Mouse (Mus musculus) ES-Bruce4 (cell line): ENCODE measurements around the gene Cmklr1.

Experiments used
- CTCF ChIP-seq: IDR thresholded peaks from one replicate; pipeline ENCODE4 v1.8.1; 2011; ENCODE audit warnings: low read depth, low read length
- POLR2A ChIP-seq: IDR thresholded peaks from one replicate; pipeline ENCODE4 v1.8.1; 2011; ENCODE audit warnings: low read length; ENCODE audit not compliant: insufficient read depth

DNA sequence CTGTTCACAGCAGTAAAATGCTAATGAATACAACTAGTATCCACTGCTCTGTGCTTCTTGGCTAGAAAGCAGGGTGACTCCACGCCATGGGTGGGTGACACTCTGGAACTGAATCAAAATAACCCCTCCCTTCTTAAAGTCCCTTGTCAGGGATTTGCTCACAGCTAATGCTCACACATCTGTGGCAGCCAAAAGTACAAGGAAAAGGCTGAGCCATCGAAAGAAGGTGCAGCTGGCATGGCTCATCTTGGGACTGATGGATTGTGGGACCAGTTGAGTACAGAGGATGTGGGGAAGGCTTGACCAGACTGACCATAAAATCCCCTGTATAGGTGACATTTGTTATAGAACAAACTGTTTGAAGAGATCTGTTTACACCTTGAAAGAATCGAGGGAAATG is 44.1 kb downstream of the Cmklr1 start:
- TF ChIP-seq CTCF (no peak), POLR2A (no peak)
